Mouse (Mus musculus) cerebellum, adult 11-12 months (tissue): ENCODE results near the gene Nrgn.

Experiments used
- DNase-seq: peaks from one replicate; pipeline ENCODE4 v3.0.0; 2022

The Nrgn gene

GRCm38 (mm10) chr9:37552536-37553293 lies at the start of gene Nrgn:
Gene Nrgn (minus strand): TSS chr9:37552904.
- no peak for DNase-seq

GRCm38 (mm10) chr9:37600538-37601205 lies 48.0 kb upstream of the Nrgn start:
- DNase-seq, result no peak

- DNase-seq, result no peak
Observed at GRCm38 (mm10) chr9:37598637-37599036, 45.9 kb upstream of the Nrgn start.

- DNase-seq, result no peak
Observed at GRCm38 (mm10) chr9:37595570-37595969, 42.9 kb upstream of the Nrgn start.

GRCm38 (mm10) chr9:37593690-37594089 lies 41.0 kb upstream of the Nrgn start:
- no peak for DNase-seq

- DNase-seq, result no peak
Observed at GRCm38 (mm10) chr9:37592633-37593032, 39.9 kb upstream of the Nrgn start.

- DNase-seq, result no peak
Observed at GRCm38 (mm10) chr9:37592025-37592424, 39.3 kb upstream of the Nrgn start.

- DNase-seq, result no peak
Observed at GRCm38 (mm10) chr9:37590381-37590780, 37.7 kb upstream of the Nrgn start.

- DNase-seq, result no peak
Observed at GRCm38 (mm10) chr9:37586718-37587117, 34.0 kb upstream of the Nrgn start.

- DNase-seq, result no peak
Observed at GRCm38 (mm10) chr9:37583594-37583993, 30.9 kb upstream of the Nrgn start.

- no peak for DNase-seq
Observed at GRCm38 (mm10) chr9:37576436-37576930, 23.8 kb upstream of the Nrgn start.

GRCm38 (mm10) chr9:37572204-37572876 lies 19.6 kb upstream of the Nrgn start:
- DNase-seq, result no peak

- DNase-seq, result no peak
Observed at GRCm38 (mm10) chr9:37569231-37569835, 16.6 kb upstream of the Nrgn start.

- no peak for DNase-seq
Observed at GRCm38 (mm10) chr9:37568605-37569214, 16.0 kb upstream of the Nrgn start.

GRCm38 (mm10) chr9:37567892-37568604 lies 15.3 kb upstream of the Nrgn start:
- DNase-seq, result no peak

GRCm38 (mm10) chr9:37567454-37567853 lies 14.8 kb upstream of the Nrgn start:
- no peak for DNase-seq

- no peak for DNase-seq
Observed at GRCm38 (mm10) chr9:37567019-37567418, 14.3 kb upstream of the Nrgn start.

GRCm38 (mm10) chr9:37563805-37564204 lies 11.1 kb upstream of the Nrgn start:
- no peak for DNase-seq

GRCm38 (mm10) chr9:37560617-37561016 lies 7.9 kb upstream of the Nrgn start:
- DNase-seq, result no peak

- no peak for DNase-seq
Observed at GRCm38 (mm10) chr9:37556366-37556765, 3.7 kb upstream of the Nrgn start.

GRCm38 (mm10) chr9:37554838-37555748 lies 2.4 kb upstream of the Nrgn start, which contains the start of gene Siae:
Gene Siae (plus strand): TSS chr9:37555698.
- no peak for DNase-seq
